Mouse (Mus musculus) heart, adult 2 months (tissue): ENCODE measurements around the gene Lmntd2. TPM values are rescaled to one million over a fixed set of nuclear protein-coding genes. Genes with fewer than 3 reads are reported as not detected.

Experiments
- DNase-seq, 2 experiments: peaks; one replicate each; pipeline ENCODE4 v3.0.0; 2021
- H3K27ac ChIP-seq: fragments of 200-600 bp; 2 replicates; pipeline ENCODE4 v1.8.1; 2022
- H3K27me3 ChIP-seq: fragments of 200-500 bp; 2 replicates; pipeline ENCODE4 v1.6.1; 2012; ENCODE audit warnings: mild to moderate bottlenecking, low read length, inconsistent platforms, mixed read lengths; ENCODE audit not compliant: control insufficient read depth, insufficient read depth
- H3K36me3 ChIP-seq: fragments of 200-500 bp; 2 replicates; pipeline ENCODE4 v1.6.1; 2012; ENCODE audit warnings: low read length, inconsistent platforms; ENCODE audit not compliant: control insufficient read depth, insufficient read depth
- H3K4me1 ChIP-seq: fragments of 200-500 bp; 2 replicates; pipeline ENCODE4 v1.6.1; 2011; ENCODE audit warnings: low read length; ENCODE audit not compliant: control insufficient read depth, insufficient read depth
- H3K4me3 ChIP-seq: fragments of 200-600 bp; 2 replicates; pipeline ENCODE4 v1.8.1; 2022
- H3K79me2 ChIP-seq: fragments of 200-500 bp; replicated peaks from 2 replicates; pipeline ENCODE4 v1.6.1; 2012; ENCODE audit warnings: mild to moderate bottlenecking, inconsistent platforms, low read length, moderate library complexity, mixed read lengths; ENCODE audit not compliant: control insufficient read depth, insufficient read depth
- H3K9ac ChIP-seq: fragments of 200-500 bp; 2 replicates; pipeline ENCODE4 v1.6.1; 2012; ENCODE audit warnings: low read depth, mild to moderate bottlenecking, control low read depth, inconsistent platforms, low read length, mixed read lengths
- CTCF ChIP-seq: fragments of 200-600 bp; IDR thresholded peaks from 2 replicates; pipeline ENCODE4 v1.8.1; 2022; ENCODE audit warnings: antibody characterized with exemption, mild to moderate bottlenecking, moderate library complexity
- EP300 ChIP-seq: fragments of 200-500 bp; IDR thresholded peaks from 2 replicates; pipeline ENCODE4 v1.6.1; 2011; ENCODE audit warnings: low read depth, low read length, control low read depth; ENCODE audit not compliant: insufficient read depth
- POLR2A ChIP-seq: fragments of 200-500 bp; IDR thresholded peaks from 2 replicates; pipeline ENCODE4 v1.6.1; 2011; ENCODE audit warnings: mild to moderate bottlenecking, low read depth, low read length, control low read depth; ENCODE audit not compliant: insufficient read depth
- WGBS: fragments of 180-500 bp; shearing (Covaris S2); methylation state at CpG from one replicate; pipeline ENCODE4 v1.1.7; 2018; 5-methylcytosine and 5-hydroxymethylcytosine counted together
- intact Hi-C: fragments of 180-260 bp; cut with DNase I; formaldehyde crosslinking; loops from one replicate; pipeline ENCODE4 v1.15.1; 2025
- polyA plus RNA-seq: library from polyadenylated mRNA; depleted of rRNA; stranded (reverse); fragments of >200 nt; gene quantifications from 2 replicates; pipeline ENCODE4 v1.2.3, GENCODE M21; 2012
- total RNA-seq, 2 experiments: library from RNA; stranded (reverse); gene quantifications; 2 replicates each; pipeline ENCODE4 v1.2.3; 2021

Lmntd2 gene
- total and polyA plus RNA-seq, 3 experiments = 0.18 TPM; not detected in 2

GRCm38 (mm10) chr7:141231111-141231510, 17.2 kb upstream of the Lmntd2 start:
- 84% methylated on average over 3 of the region's 3 CpGs for WGBS
- no peak for DNase-seq
- intact Hi-C loops = no loop called here
- H3K79me2 ChIP-seq = peaks cover 8% of the 10 kb centered on the region
- peaks cover 9% of the 10 kb centered on the region for H3K4me1 ChIP-seq
- H3K9ac ChIP-seq = no peak overlapping the region
- H3K36me3 ChIP-seq = peaks cover 6% of the 10 kb centered on the region
- no peaks in the 10 kb centered on the region for H3K27me3 ChIP-seq
- H3K27ac ChIP-seq = no peak overlapping the region
- H3K4me3 ChIP-seq = no peak overlapping the region
- TF ChIP-seq EP300 = no peak
- TF ChIP-seq CTCF = no peak
- TF ChIP-seq POLR2A = no peak

- WGBS = 85% methylated on average over 4 of the region's 4 CpGs
- no peak for TF ChIP-seq EP300
- no peak for TF ChIP-seq POLR2A
- no peak for TF ChIP-seq CTCF
- no peak for DNase-seq
- Histone ChIP-seq H3K9ac (no peak overlapping the region), H3K36me3 (peaks cover 6% of the 10 kb centered on the region), H3K79me2 (peaks cover 8% of the 10 kb centered on the region), H3K4me3 (no peak overlapping the region), H3K27ac (no peak overlapping the region), H3K27me3 (no peaks in the 10 kb centered on the region), H3K4me1 (peaks cover 9% of the 10 kb centered on the region)
- intact Hi-C loops = no loop called here
Measured at GRCm38 (mm10) chr7:141230570-141230969, 16.7 kb upstream of the Lmntd2 start.

- Histone ChIP-seq H3K4me1 (peaks cover 9% of the 10 kb centered on the region), H3K4me3 (peak overlapping the region; percentile 73), H3K27ac (no peak overlapping the region), H3K27me3 (no peaks in the 10 kb centered on the region), H3K36me3 (peaks cover 6% of the 10 kb centered on the region), H3K79me2 (peaks cover 8% of the 10 kb centered on the region), H3K9ac (peak overlapping the region; percentile 83)
- intact Hi-C loops = loop anchor here (5.0 kb wide), 1 partner anchor 133 kb away; no protein-coding TSS in a partner anchor
- 40% methylated on average over 6 of the region's 6 CpGs for WGBS
- TF ChIP-seq CTCF = no peak
- TF ChIP-seq POLR2A = no peak
- no peak for TF ChIP-seq EP300
- no peak for DNase-seq
Measured at GRCm38 (mm10) chr7:141229702-141230101, 15.8 kb upstream of the Lmntd2 start.

GRCm38 (mm10) chr7:141228279-141229067, 14.6 kb upstream of the Lmntd2 start, which contains the start of gene Phrf1:
Gene Phrf1 (plus strand): TSS chr7:141228784.
- peak; percentile 100 for TF ChIP-seq CTCF
- peak; percentile 95; the same call in 1 of the 2 replicates for TF ChIP-seq EP300
- TF ChIP-seq POLR2A = peak; percentile 64; the same call in 1 of the 2 replicates
- H3K36me3 ChIP-seq = peaks cover 6% of the 10 kb centered on the region
- H3K9ac ChIP-seq = peak within 1 kb of the TSS; percentile 83
- WGBS = under 1% methylated on average over 76 of the region's 76 CpGs
- H3K27me3 ChIP-seq = no peaks in the 10 kb centered on the region
- peaks cover 9% of the 10 kb centered on the region for H3K4me1 ChIP-seq
- H3K27ac ChIP-seq = peak within 1 kb of the TSS; percentile 97
- DNase-seq = peak; percentile 91 to 95
- H3K79me2 ChIP-seq = peaks cover 8% of the 10 kb centered on the region
- intact Hi-C loops = loop anchor here (5.0 kb wide), 1 partner anchor 134 kb away; no protein-coding TSS in a partner anchor
- peak within 1 kb of the TSS; percentile 73 for H3K4me3 ChIP-seq

DNA sequence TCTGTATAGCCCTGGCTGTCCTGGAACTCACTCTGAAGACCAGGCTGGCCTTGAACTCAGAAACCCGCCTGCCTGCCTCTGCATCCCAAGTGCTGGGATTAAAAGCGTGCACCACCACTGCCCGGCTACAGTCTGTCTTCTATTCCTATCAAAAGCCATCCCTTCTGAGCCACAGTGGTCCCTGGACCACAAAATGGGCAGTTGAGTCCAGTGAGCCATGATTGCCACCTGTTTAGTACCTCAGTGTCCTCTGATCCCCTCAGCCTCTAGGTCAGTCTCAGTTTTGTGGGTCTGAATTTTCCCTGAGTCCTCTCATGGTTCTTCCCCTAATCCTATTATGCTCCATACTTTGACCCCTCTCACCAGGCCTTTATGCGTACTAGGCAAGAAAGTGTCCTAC, 13.9 kb upstream of the Lmntd2 start:
- peaks cover 8% of the 10 kb centered on the region for H3K79me2 ChIP-seq
- H3K4me1 ChIP-seq = peaks cover 9% of the 10 kb centered on the region
- DNase-seq = no peak
- H3K9ac ChIP-seq = no peak overlapping the region
- no peak overlapping the region for H3K4me3 ChIP-seq
- intact Hi-C loops = loop anchor here (5.0 kb wide), 1 partner anchor 135 kb away; no protein-coding TSS in a partner anchor
- no peaks in the 10 kb centered on the region for H3K27me3 ChIP-seq
- no peak for TF ChIP-seq POLR2A
- no peak for TF ChIP-seq EP300
- peak overlapping the region; percentile 97; the same call in 1 of the 2 replicates for H3K27ac ChIP-seq
- WGBS = 85% methylated on average over 4 of the region's 4 CpGs
- peaks cover 6% of the 10 kb centered on the region for H3K36me3 ChIP-seq

GRCm38 (mm10) chr7:141226535-141226934, 12.7 kb upstream of the Lmntd2 start:
- H3K27ac ChIP-seq = no peak overlapping the region
- WGBS = 84% methylated on average over 6 of the region's 6 CpGs
- H3K27me3 ChIP-seq = no peaks in the 10 kb centered on the region
- TF ChIP-seq POLR2A (no peak), CTCF (peak; percentile 36)
- intact Hi-C loops = loop anchor here (5.0 kb wide), 1 partner anchor 136 kb away; no protein-coding TSS in a partner anchor
- peaks cover 8% of the 10 kb centered on the region for H3K79me2 ChIP-seq
- no peak overlapping the region for H3K4me3 ChIP-seq
- no peak for DNase-seq
- H3K36me3 ChIP-seq = peaks cover 6% of the 10 kb centered on the region
- H3K9ac ChIP-seq = no peak overlapping the region
- peaks cover 16% of the 10 kb centered on the region for H3K4me1 ChIP-seq
